Comparison of ENCODE assay signal across 7 mouse cellular contexts in the genomic region with DNA sequence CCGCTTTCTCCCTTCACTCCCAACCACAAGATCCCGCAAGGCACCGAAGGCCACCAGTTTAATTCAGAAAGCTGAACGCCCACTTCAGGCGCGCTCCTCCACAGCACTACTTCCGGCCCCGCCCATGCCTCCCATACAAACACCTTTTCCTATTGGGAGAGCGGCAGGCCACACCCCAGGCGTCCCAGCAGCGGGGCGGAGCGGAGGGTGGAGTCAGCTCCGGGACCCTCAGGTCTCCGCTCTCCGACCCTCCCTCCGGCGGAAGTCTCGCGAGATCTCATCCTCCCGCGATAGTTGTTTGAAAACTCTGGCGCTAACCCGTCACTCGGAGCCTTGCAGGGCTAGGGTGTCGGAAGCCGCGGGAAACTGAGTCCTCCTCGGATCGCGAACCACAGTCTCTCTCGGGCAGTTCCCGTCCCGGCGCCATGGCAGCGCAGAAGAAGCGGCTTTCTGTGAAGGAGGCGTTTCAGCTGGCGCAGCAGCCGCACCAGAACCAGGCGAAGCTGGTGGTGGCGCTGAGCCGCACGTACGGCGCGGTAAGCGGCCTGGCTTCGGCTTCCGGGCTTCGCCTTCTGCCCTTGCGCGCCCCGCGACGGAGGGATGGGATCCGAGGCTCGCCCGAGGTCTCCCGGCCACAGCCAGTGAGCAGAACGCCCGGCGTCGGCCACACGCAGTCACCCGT. TPM values are rescaled to one million over a fixed set of nuclear protein-coding genes. Genes with fewer than 3 reads are reported as not detected.
DNase-seq lines count a peak whose midpoint lies in the region; ATAC-seq lines count a peak whose summit lies in the region.

A gene (plus strand): TSS at position 322 of the 682 bp plus-strand sequence.

- peak; percentile 100 for DNase-seq in adrenal gland, postnatal 14 days
- peak; percentile 100 for DNase-seq in embryonic facial prominence, embryonic 11.5 days (ENCODE audit: low spot score)
- peak; percentile 98 for DNase-seq in kidney, adult 11 months
- peak; percentile 99 for DNase-seq in limb, embryonic 10.5 days (ENCODE audit: low spot score)
- DNase-seq in spleen, adult 12 weeks (ENCODE audit: low spot score): peak; percentile 100

- H3K27ac ChIP-seq in embryonic facial prominence, embryonic 11.5 days (replicated peaks; ENCODE audit: low read depth, low read length): peak within 1 kb of the TSS; percentile 90
- peak within 1 kb of the TSS; percentile 93 for H3K27ac ChIP-seq in limb, embryonic 10.5 days
- H3K27ac ChIP-seq in midbrain, embryonic 13.5 days: peak within 1 kb of the TSS; percentile 80

- H3K4me2 ChIP-seq in embryonic facial prominence, embryonic 11.5 days (ENCODE audit: low read depth, low read length): peak within 1 kb of the TSS; percentile 85
- H3K4me2 ChIP-seq in midbrain, embryonic 13.5 days (replicated peaks): peak within 1 kb of the TSS; percentile 97

- H3K4me3 ChIP-seq in embryonic facial prominence, embryonic 11.5 days (ENCODE audit: low read depth, low read length): peak within 1 kb of the TSS; percentile 81
- peak within 1 kb of the TSS; percentile 77 for H3K4me3 ChIP-seq in limb, embryonic 10.5 days
- H3K4me3 ChIP-seq in midbrain, embryonic 13.5 days (replicated peaks): peak within 1 kb of the TSS; percentile 80

- H3K4me1 ChIP-seq in embryonic facial prominence, embryonic 11.5 days (ENCODE audit: control insufficient read depth, insufficient read depth, low read length): no peaks in the 10 kb centered on the region
- H3K4me1 ChIP-seq in limb, embryonic 10.5 days: peaks cover 14% of the 10 kb centered on the region
- H3K4me1 ChIP-seq in midbrain, embryonic 13.5 days (replicated peaks): peaks cover 16% of the 10 kb centered on the region

- WGBS in embryonic facial prominence, embryonic 11.5 days: under 1% methylated on average over 66 of the region's 66 CpGs
- under 1% methylated on average over 66 of the region's 66 CpGs for WGBS in limb, embryonic 10.5 days
- under 1% methylated on average over 66 of the region's 66 CpGs for WGBS in midbrain, embryonic 13.5 days

- peak; percentile 100 for ATAC-seq in embryonic facial prominence, embryonic 11.5 days (replicated peaks; ENCODE audit: insufficient number of reproducible peaks, low FRiP score, low TSS enrichment, low read depth)
- peak; percentile 96 for ATAC-seq in granulocyte monocyte progenitor cell, adult 5-6 weeks (replicated peaks; ENCODE audit: poor library complexity, severe bottlenecking)
- peak; percentile 100 for ATAC-seq in midbrain, embryonic 13.5 days

- no peaks in the 10 kb centered on the region for H3K27me3 ChIP-seq in embryonic facial prominence, embryonic 11.5 days (ENCODE audit: control insufficient read depth, insufficient read depth, low read length)
- H3K27me3 ChIP-seq in limb, embryonic 10.5 days (ENCODE audit: low read depth, poor library complexity, severe bottlenecking): no peaks in the 10 kb centered on the region
- H3K27me3 ChIP-seq in midbrain, embryonic 13.5 days: no peaks in the 10 kb centered on the region

- peak within 1 kb of the TSS; percentile 92 for H3K9ac ChIP-seq in embryonic facial prominence, embryonic 11.5 days (replicated peaks; ENCODE audit: low read length)
- H3K9ac ChIP-seq in midbrain, embryonic 13.5 days (replicated peaks): peak within 1 kb of the TSS; percentile 85

- no peaks in the 10 kb centered on the region for H3K36me3 ChIP-seq in embryonic facial prominence, embryonic 11.5 days (replicated peaks; ENCODE audit: control insufficient read depth, insufficient read depth, low read depth, low read length)
- H3K36me3 ChIP-seq in limb, embryonic 10.5 days: peaks cover 20% of the 10 kb centered on the region
- no peaks in the 10 kb centered on the region; the same call in 1 of the 2 replicates for H3K36me3 ChIP-seq in midbrain, embryonic 13.5 days

- H3K9me3 ChIP-seq in embryonic facial prominence, embryonic 11.5 days (replicated peaks; ENCODE audit: control insufficient read depth, low read length): no peaks in the 10 kb centered on the region
- no peaks in the 10 kb centered on the region for H3K9me3 ChIP-seq in limb, embryonic 10.5 days (replicated peaks)
- H3K9me3 ChIP-seq in midbrain, embryonic 13.5 days: no peaks in the 10 kb centered on the region

RNA-seq across cellular contexts. Expression of the gene that starts here (rescaled TPM):
- total RNA-seq in adrenal gland, postnatal 14 days (2021): 7.6 and 9.8 TPM in 2 replicates
- 86.9 and 101 TPM in 2 replicates for polyA plus RNA-seq in embryonic facial prominence, embryonic 11.5 days (2014; fragmentation: Nextera tagmentation; extraction: Ambion mirVana)
- total RNA-seq in granulocyte monocyte progenitor cell, adult 5-6 weeks (2014; fragmentation: Nextera tagmentation): 48.1 and 51.3 TPM in 2 replicates
- total RNA-seq in granulocyte monocyte progenitor cell, adult 5-6 weeks (2017): 80.9 and 94.9 TPM in 2 replicates
- 66.6 and 68.9 TPM in 2 replicates for polyA plus RNA-seq in limb, embryonic 10.5 days (2016; fragmentation: Nextera tagmentation; extraction: Ambion mirVana)
- 22.7 and 26.8 TPM in 2 replicates for polyA plus RNA-seq in midbrain, embryonic 13.5 days (2015; fragmentation: Nextera tagmentation; extraction: Ambion mirVana)

Comparison
In these comparisons a context has a peak if more than half of its experiments do, and no peak if none do; other contexts are left out.
1. Peak in every context shown above with its lines: DNase-seq, ATAC-seq, H3K4me3 ChIP-seq and H3K27ac ChIP-seq.